Mouse (Mus musculus) hindbrain, postnatal 0 days (tissue): ENCODE data around the gene 5730596B20Rik. TPM values are rescaled to one million over a fixed set of nuclear protein-coding genes. Genes with fewer than 3 reads are reported as not detected.

Experiments used
- ATAC-seq: fragments of 200-750 bp; cut with Nextera tagmentation; 2 replicates; pipeline ENCODE4 v1.8.0; 2017; ENCODE audit warnings: mild to moderate bottlenecking, moderate TSS enrichment, moderate library complexity
- DNase-seq: peaks from one replicate; pipeline ENCODE4 v3.0.0-alpha.2; 2015; ENCODE audit warnings: low spot score
- H3K27ac ChIP-seq: fragments of 300-500 bp; sonication (generic); 2 replicates; pipeline ENCODE4 v1.5.1; 2014; ENCODE audit warnings: mild to moderate bottlenecking
- H3K27me3 ChIP-seq: fragments of 300-500 bp; sonication (generic); 2 replicates; pipeline ENCODE4 v1.6.1; 2014; ENCODE audit warnings: low read length, mixed read lengths; ENCODE audit not compliant: insufficient read depth
- H3K36me3 ChIP-seq: fragments of 300-500 bp; sonication (generic); 2 replicates; pipeline ENCODE4 v1.6.1; 2014; ENCODE audit warnings: low read length, mixed read lengths; ENCODE audit not compliant: insufficient read depth
- H3K4me1 ChIP-seq: fragments of 300-500 bp; sonication (generic); 2 replicates; pipeline ENCODE4 v1.6.1; 2014; ENCODE audit warnings: antibody characterized with exemption, low read length, mixed read lengths; ENCODE audit not compliant: insufficient read depth
- H3K4me2 ChIP-seq: fragments of 300-500 bp; sonication (generic); 2 replicates; pipeline ENCODE4 v1.6.1; 2014; ENCODE audit warnings: low read depth, mild to moderate bottlenecking, low read length, moderate library complexity, mixed read lengths
- H3K4me3 ChIP-seq: fragments of 300-500 bp; sonication (generic); 2 replicates; pipeline ENCODE4 v1.5.1; 2014; ENCODE audit warnings: low read length
- H3K9ac ChIP-seq: fragments of 300-500 bp; sonication (generic); replicated peaks from 2 replicates; pipeline ENCODE4 v1.6.1; 2014; ENCODE audit warnings: mild to moderate bottlenecking, low read length, moderate library complexity, mixed read lengths
- H3K9me3 ChIP-seq: fragments of 300-500 bp; sonication (generic); 2 replicates; pipeline ENCODE4 v1.6.1; 2016; ENCODE audit warnings: low read length, mixed read lengths
- CTCF ChIP-seq: IDR thresholded peaks from 2 replicates; pipeline ENCODE4 v1.5.1; 2016; ENCODE audit warnings: antibody characterized with exemption, control low read depth, low read depth
- WGBS: fragments of 180-500 bp; shearing (Covaris S2); extraction: QIAGEN DNeasy Blood & Tissue Kit; methylation state at CpG from one replicate; pipeline ENCODE4 v1.1.7; 2014; 5-methylcytosine and 5-hydroxymethylcytosine counted together
- polyA plus RNA-seq: library from polyadenylated mRNA; unstranded; fragments of >200 nt; fragmentation: Nextera tagmentation; extraction: Ambion mirVana; gene quantifications from 2 replicates; pipeline ENCODE4 v1.2.1, GENCODE M21; 2015
- total RNA-seq: library from RNA; depleted of rRNA; stranded (reverse); fragments of >200 nt; gene quantifications from 2 replicates; pipeline ENCODE4 v1.2.3, GENCODE M21; 2014

Gene 5730596B20Rik
- total and polyA plus RNA-seq, 2 experiments from 2014 or later: 1.2 to 1.5 TPM

DNA sequence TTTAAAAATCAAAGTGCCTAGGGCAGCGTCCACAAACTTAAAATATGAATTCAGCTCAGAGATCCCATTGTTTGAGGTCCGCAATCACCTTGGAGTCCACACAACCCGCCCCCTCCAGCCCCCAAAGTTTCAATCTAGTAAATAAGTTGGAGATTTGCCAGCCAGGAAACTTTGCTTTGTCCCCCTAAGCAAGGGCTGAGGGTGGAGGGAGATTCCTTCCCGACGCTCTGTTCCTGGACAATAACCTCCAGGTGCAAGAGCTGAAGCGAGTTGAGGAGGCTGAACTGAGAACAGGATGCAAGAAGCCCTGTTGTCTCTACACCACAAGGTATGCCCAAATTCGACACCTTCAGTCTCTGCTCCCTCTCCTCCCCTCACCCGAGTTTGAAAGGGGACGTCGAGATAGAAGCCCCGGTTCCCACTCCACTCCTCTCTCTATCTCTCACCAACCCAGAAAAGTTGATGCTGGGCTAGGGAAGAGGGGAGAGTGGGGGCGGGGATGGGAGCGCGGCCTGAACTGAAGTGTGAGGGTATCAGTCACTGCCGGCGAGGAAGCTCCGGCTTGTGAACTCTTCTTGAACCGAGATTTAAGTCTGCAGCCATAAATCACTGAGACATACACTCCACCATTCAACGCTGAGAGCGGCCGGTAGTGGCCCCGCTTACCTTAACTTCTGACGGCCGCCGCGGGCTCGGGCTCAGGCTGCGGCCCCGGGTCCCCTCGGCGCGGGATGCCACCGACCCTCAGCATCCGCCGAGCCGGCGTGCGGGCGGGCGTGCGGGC lies 2.1 kb upstream of the 5730596B20Rik start:
- Histone ChIP-seq H3K4me3 (peak overlapping the region; percentile 41), H3K9me3 (no peaks in the 10 kb centered on the region), H3K4me1 (peaks cover 6% of the 10 kb centered on the region; the same call in 1 of the 2 replicates), H3K27me3 (peaks cover 63% of the 10 kb centered on the region), H3K9ac (peak overlapping the region; percentile 60), H3K36me3 (no peaks in the 10 kb centered on the region), H3K4me2 (peak overlapping the region; percentile 58), H3K27ac (peak overlapping the region; percentile 92)
- WGBS: 1% methylated on average over 40 of the region's 41 CpGs
- ATAC-seq: peak; percentile 8; the same call in 1 of the 2 replicates
- DNase-seq: peak; percentile 49
- TF ChIP-seq CTCF: no peak

DNA sequence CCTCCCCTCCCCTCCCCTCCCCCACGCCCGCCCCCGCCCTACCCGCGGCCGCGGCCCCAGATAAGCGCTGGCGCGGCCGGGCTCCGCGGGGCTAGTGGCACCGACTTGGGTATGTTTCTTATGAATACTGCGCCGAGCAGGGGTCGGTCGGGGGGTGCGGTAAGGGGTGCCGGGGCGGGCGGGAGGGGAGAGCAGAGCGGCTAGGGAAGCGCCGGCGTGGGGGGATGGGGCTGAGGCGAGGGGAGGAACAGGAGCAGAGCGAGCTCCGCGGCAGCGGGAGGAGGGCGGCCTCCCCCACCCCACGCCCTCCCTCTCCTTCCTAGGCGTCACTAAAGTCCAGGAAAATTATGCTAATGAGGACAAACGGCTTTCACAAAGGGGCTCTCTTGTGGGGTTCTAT lies 1.4 kb upstream of the 5730596B20Rik start:
- peak; percentile 42; the same call in 1 of the 2 replicates for ATAC-seq
- DNase-seq: peak; percentile 73
- Histone ChIP-seq H3K9ac (peak overlapping the region; percentile 60), H3K36me3 (no peaks in the 10 kb centered on the region), H3K4me1 (no peaks in the 10 kb centered on the region), H3K4me2 (peak overlapping the region; percentile 58), H3K27ac (peak overlapping the region; percentile 92), H3K27me3 (peaks cover 63% of the 10 kb centered on the region), H3K4me3 (peak overlapping the region; percentile 41), H3K9me3 (no peaks in the 10 kb centered on the region)
- TF ChIP-seq CTCF: no peak
- 0% methylated on average over 12 of the region's 35 CpGs for WGBS

GRCm38 (mm10) chr6:52176391-52176790 lies 907 bp upstream of the 5730596B20Rik start:
- Histone ChIP-seq H3K27ac (peak overlapping the region; percentile 92), H3K27me3 (peaks cover 63% of the 10 kb centered on the region), H3K4me1 (no peaks in the 10 kb centered on the region), H3K9me3 (no peaks in the 10 kb centered on the region), H3K4me2 (peak overlapping the region; percentile 58), H3K9ac (peak overlapping the region; percentile 60), H3K36me3 (no peaks in the 10 kb centered on the region), H3K4me3 (peak overlapping the region; percentile 41)
- DNase-seq (no peak), ATAC-seq (no peak)
- TF ChIP-seq CTCF: no peak
- WGBS: 4% methylated on average over 6 of the region's 6 CpGs

GRCm38 (mm10) chr6:52177806-52178205 lies 508 bp downstream of the 5730596B20Rik start:
- DNase-seq (no peak), ATAC-seq (no peak)
- Histone ChIP-seq H3K9me3 (no peaks in the 10 kb centered on the region), H3K36me3 (no peaks in the 10 kb centered on the region), H3K27me3 (peaks cover 74% of the 10 kb centered on the region), H3K4me2 (peak overlapping the region; percentile 58), H3K27ac (peak overlapping the region; percentile 92), H3K9ac (peak overlapping the region; percentile 60), H3K4me3 (peak overlapping the region; percentile 41), H3K4me1 (no peaks in the 10 kb centered on the region)
- WGBS: 1% methylated on average over 9 of the region's 9 CpGs
- no peak for TF ChIP-seq CTCF

DNA sequence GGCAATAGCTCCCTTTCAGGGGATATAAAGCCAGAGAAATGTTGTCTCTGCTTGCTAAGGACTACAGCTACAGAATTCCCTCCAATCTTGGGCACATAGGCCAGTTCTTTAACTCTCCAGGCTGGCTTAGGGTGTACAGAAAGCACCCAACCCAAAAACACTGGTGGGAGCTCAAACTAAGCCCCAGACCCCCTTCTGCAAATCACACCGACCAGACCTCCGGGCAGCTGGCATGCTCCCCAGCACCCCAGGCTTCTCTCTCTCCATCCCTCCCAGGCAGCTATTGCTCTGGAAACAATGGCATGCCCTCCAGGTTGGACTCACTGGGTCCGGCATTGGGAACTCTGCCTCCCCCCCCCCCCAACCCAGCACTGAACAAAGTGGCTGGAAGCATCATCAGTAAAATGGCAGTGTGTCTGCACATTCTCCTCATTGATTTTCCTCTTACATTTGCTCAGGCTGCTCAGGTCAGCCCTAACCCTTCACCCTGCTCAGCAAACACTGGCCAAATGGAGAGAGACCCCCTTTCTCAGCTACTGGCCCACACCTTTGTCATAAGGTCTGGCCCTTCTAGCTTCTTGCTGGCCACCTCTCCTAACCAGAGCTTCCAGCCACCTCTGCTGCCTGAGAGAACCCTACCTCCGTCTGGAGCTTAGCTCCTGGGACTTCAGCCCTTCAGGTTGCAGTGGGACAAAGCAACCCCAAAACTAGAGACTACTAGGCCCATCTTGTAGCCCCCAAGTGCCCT lies 1.8 kb downstream of the 5730596B20Rik start:
- Histone ChIP-seq H3K9ac (peak overlapping the region; percentile 60), H3K27ac (peak overlapping the region; percentile 92), H3K4me1 (no peaks in the 10 kb centered on the region), H3K36me3 (no peaks in the 10 kb centered on the region), H3K4me2 (peak overlapping the region; percentile 58), H3K27me3 (peaks cover 77% of the 10 kb centered on the region), H3K9me3 (no peaks in the 10 kb centered on the region), H3K4me3 (peak overlapping the region; percentile 41)
- ATAC-seq (no peak), DNase-seq (no peak)
- TF ChIP-seq CTCF: no peak
- WGBS: 1% methylated on average over 4 of the region's 4 CpGs

GRCm38 (mm10) chr6:52179690-52180089 lies 2.4 kb downstream of the 5730596B20Rik start:
- WGBS: 1% methylated on average over 10 of the region's 10 CpGs
- no peak for TF ChIP-seq CTCF
- Histone ChIP-seq H3K4me2 (peak overlapping the region; percentile 58), H3K9ac (peak overlapping the region; percentile 60), H3K4me3 (peak overlapping the region; percentile 41), H3K4me1 (0 out of 2 replicates have a peak, but pooled peaks cover 3% of the 10 kb centered on the region), H3K27me3 (peaks cover 78% of the 10 kb centered on the region), H3K27ac (peak overlapping the region; percentile 92), H3K9me3 (no peaks in the 10 kb centered on the region), H3K36me3 (no peaks in the 10 kb centered on the region)
- no peak for DNase-seq
- ATAC-seq: no peak
